Mouse (Mus musculus): ENCODE measurements around the gene Ces1a. TPM values are rescaled to one million over a fixed set of nuclear protein-coding genes. Genes with fewer than 3 reads are reported as not detected.

The Ces1a gene
- polyA plus RNA-seq, 1 experiment from 2014 or later = not detected

GRCm38 (mm10) chr8:92976656-92977055 is 71.3 kb downstream of the Ces1a start:
- Histone ChIP-seq H3K27me3 (no peaks in the 10 kb centered on the region), H3K27ac (no peak overlapping the region), H3K4me2 (no peak overlapping the region), H3K4me3 (no peak overlapping the region), H3K4me1 (replicated peaks) (peaks cover 5% of the 10 kb centered on the region), H3K9ac (no peak overlapping the region), H3K9me3 (no peaks in the 10 kb centered on the region), H3K36me3 (no peaks in the 10 kb centered on the region)
- ATAC-seq (ENCODE audit: low FRiP score) = no peak
- 91% methylated on average over 5 of the region's 5 CpGs for WGBS

- Histone ChIP-seq H3K4me2 (no peak overlapping the region), H3K36me3 (no peaks in the 10 kb centered on the region), H3K4me3 (no peak overlapping the region), H3K9ac (no peak overlapping the region), H3K4me1 (replicated peaks) (peaks cover 5% of the 10 kb centered on the region), H3K27ac (no peak overlapping the region), H3K27me3 (no peaks in the 10 kb centered on the region), H3K9me3 (no peaks in the 10 kb centered on the region)
- WGBS = 71% methylated on average over 5 of the region's 5 CpGs
- peak; percentile 43 for ATAC-seq (ENCODE audit: low FRiP score)
Measured at GRCm38 (mm10) chr8:92972949-92973348, 75.0 kb downstream of the Ces1a start.

Other genes with a start within 250 kb of the Ces1a start
- 30.9 and 34.4 TPM in 2 replicates for gene Mmp2, start 220.9 kb downstream of the Ces1a start, polyA plus RNA-seq (2015; fragmentation: Nextera tagmentation; extraction: Ambion mirVana)
- 7.5 and 11.3 TPM in 2 replicates for gene Lpcat2, start 192.9 kb downstream of the Ces1a start, polyA plus RNA-seq (2015; fragmentation: Nextera tagmentation; extraction: Ambion mirVana)
- 0.26 and 0.27 TPM in 2 replicates for gene Capns2, start 146.8 kb downstream of the Ces1a start, polyA plus RNA-seq (2015; fragmentation: Nextera tagmentation; extraction: Ambion mirVana)
- gene Slc6a2, start 88.1 kb downstream of the Ces1a start, polyA plus RNA-seq (2015; fragmentation: Nextera tagmentation; extraction: Ambion mirVana) = 1.2 and 2.6 TPM in 2 replicates
- not detected in 2 replicates for gene Ces1b, start 31.8 kb upstream of the Ces1a start, polyA plus RNA-seq (2015; fragmentation: Nextera tagmentation; extraction: Ambion mirVana)
- gene Ces1c, start 83.1 kb upstream of the Ces1a start, polyA plus RNA-seq (2015; fragmentation: Nextera tagmentation; extraction: Ambion mirVana) = not detected in 2 replicates
- 0.21 and 0.26 TPM in 2 replicates for gene Ces1d, start 149.6 kb upstream of the Ces1a start, polyA plus RNA-seq (2015; fragmentation: Nextera tagmentation; extraction: Ambion mirVana)
- not detected in 2 replicates for gene Ces1e, start 181.4 kb upstream of the Ces1a start, polyA plus RNA-seq (2015; fragmentation: Nextera tagmentation; extraction: Ambion mirVana)
- not detected in 2 replicates for gene Ces1f, start 231.6 kb upstream of the Ces1a start, polyA plus RNA-seq (2015; fragmentation: Nextera tagmentation; extraction: Ambion mirVana)